Mouse (Mus musculus): ENCODE data around the gene Dnajc7.

- TF ChIP-seq GATA1 (IDR thresholded peaks at IDR 0.05; ENCODE audit: borderline replicate concordance, low read length) (no peak), FLI1 (IDR thresholded peaks at IDR 0.05; ENCODE audit: low read length) (no peak)
Observed at GRCm38 (mm10) chr11:100579116-100579799, 40.7 kb downstream of the Dnajc7 start.

Data from megakaryocyte, embryonic 14.5 days (primary cell).